Mouse (Mus musculus) kidney, postnatal 0 days (tissue): Measurements from ENCODE around the gene Pbrm1. TPM values are rescaled to one million over a fixed set of nuclear protein-coding genes. Genes with fewer than 3 reads are reported as not detected.

Experiments
- ATAC-seq: fragments of 200-750 bp; cut with Nextera tagmentation; replicated peaks from 2 replicates; pipeline ENCODE4 v1.8.0; 2017; ENCODE audit warnings: low read depth, moderate number of reproducible peaks, moderate TSS enrichment, moderate library complexity; ENCODE audit not compliant: low FRiP score
- DNase-seq: peaks from one replicate; pipeline ENCODE4 v3.0.0-alpha.2; 2016; ENCODE audit warnings: low spot score
- H3K27ac ChIP-seq: fragments of 300-500 bp; sonication (generic); 2 replicates; pipeline ENCODE4 v1.5.1; 2014; ENCODE audit warnings: mild to moderate bottlenecking
- H3K27me3 ChIP-seq: fragments of 300-500 bp; sonication (generic); 2 replicates; pipeline ENCODE4 v1.6.1; 2014; ENCODE audit warnings: low read length, mixed read lengths; ENCODE audit not compliant: insufficient read depth
- H3K36me3 ChIP-seq: fragments of 300-500 bp; sonication (generic); 2 replicates; pipeline ENCODE4 v1.6.1; 2014; ENCODE audit warnings: low read length, mixed read lengths; ENCODE audit not compliant: insufficient read depth
- H3K4me1 ChIP-seq: fragments of 300-500 bp; sonication (generic); replicated peaks from 2 replicates; pipeline ENCODE4 v1.6.1; 2014; ENCODE audit warnings: antibody characterized with exemption, low read length, mixed read lengths; ENCODE audit not compliant: insufficient read depth
- H3K4me2 ChIP-seq: fragments of 300-500 bp; sonication (generic); 2 replicates; pipeline ENCODE4 v1.6.1; 2014; ENCODE audit warnings: mild to moderate bottlenecking, low read length, moderate library complexity, mixed read lengths
- H3K4me3 ChIP-seq: fragments of 300-500 bp; sonication (generic); replicated peaks from 2 replicates; pipeline ENCODE4 v1.5.1; 2014; ENCODE audit warnings: low read depth, low read length
- H3K9ac ChIP-seq: fragments of 300-500 bp; sonication (generic); 2 replicates; pipeline ENCODE4 v1.6.1; 2014; ENCODE audit warnings: low read depth, low read length
- H3K9me3 ChIP-seq: fragments of 300-500 bp; sonication (generic); replicated peaks from 2 replicates; pipeline ENCODE4 v1.6.1; 2016; ENCODE audit warnings: low read length, inconsistent platforms, mixed read lengths
- CTCF ChIP-seq: IDR thresholded peaks from 2 replicates; pipeline ENCODE4 v1.5.1; 2016; ENCODE audit warnings: antibody characterized with exemption, low read depth, mild to moderate bottlenecking, moderate library complexity
- WGBS: fragments of 180-500 bp; shearing (Covaris S2); extraction: QIAGEN DNeasy Blood & Tissue Kit; methylation state at CpG from one replicate; pipeline ENCODE4 v1.1.7; 2014; 5-methylcytosine and 5-hydroxymethylcytosine counted together
- polyA plus RNA-seq: library from polyadenylated mRNA; unstranded; fragments of >200 nt; fragmentation: Nextera tagmentation; extraction: Ambion mirVana; gene quantifications from 2 replicates; pipeline ENCODE4 v1.2.1, GENCODE M21; 2015

The Pbrm1 gene
- polyA plus RNA-seq, 1 experiment from 2014 or later: 67.3 TPM

DNA sequence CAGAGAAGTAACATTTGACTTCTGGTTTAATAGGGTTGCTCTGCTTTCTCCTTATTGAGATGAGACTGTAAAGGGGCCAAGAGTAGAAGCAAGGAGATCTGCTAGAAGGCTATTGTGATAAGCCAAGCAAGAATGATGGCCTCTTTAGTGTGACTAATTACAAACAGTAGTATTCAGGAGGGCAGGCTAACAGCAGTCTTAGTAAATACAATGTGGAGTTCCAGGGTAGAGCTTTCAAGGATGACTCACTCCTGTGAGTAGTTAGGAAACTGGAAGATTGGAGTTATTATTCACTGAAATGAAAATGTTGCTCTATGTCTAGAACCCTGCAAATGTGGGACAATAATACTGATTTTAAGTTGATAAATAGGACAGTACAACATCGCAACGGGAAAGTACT lies 69.6 kb downstream of the Pbrm1 start:
- no peak overlapping the region for H3K4me3 ChIP-seq
- H3K9me3 ChIP-seq: no peaks in the 10 kb centered on the region
- no peak overlapping the region for H3K9ac ChIP-seq
- no peaks in the 10 kb centered on the region for H3K4me1 ChIP-seq
- ATAC-seq (no peak), DNase-seq (no peak)
- WGBS: 96% methylated on average over 2 of the region's 2 CpGs
- peaks cover 49% of the 10 kb centered on the region for H3K36me3 ChIP-seq
- no peak overlapping the region for H3K4me2 ChIP-seq
- TF ChIP-seq CTCF: no peak
- H3K27me3 ChIP-seq: no peaks in the 10 kb centered on the region
- no peak overlapping the region for H3K27ac ChIP-seq

DNA sequence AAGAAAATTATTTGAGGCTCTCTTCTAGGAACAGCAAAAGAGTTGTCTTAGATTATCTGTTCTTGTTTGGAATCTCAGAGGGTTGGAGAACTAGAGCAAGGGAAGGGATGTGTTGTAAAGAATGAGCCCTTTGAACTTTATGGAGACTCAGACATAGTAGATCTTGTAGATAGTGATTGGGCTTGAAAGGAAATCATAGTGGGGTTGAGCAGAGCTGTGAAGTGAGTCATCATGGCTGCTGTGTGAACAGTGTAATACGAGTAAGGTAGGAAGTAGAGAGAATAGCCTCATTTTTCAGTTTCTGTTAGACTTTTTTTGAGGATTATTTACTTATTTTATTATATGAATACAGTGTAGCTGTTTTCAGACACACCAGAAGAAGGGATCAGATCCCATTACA lies 71.0 kb downstream of the Pbrm1 start:
- DNase-seq (no peak), ATAC-seq (no peak)
- H3K4me2 ChIP-seq: no peak overlapping the region
- H3K9me3 ChIP-seq: no peaks in the 10 kb centered on the region
- whole genome bisulfite sequencing: 79% methylated on average over 1 of the region's 1 CpGs
- no peaks in the 10 kb centered on the region for H3K27me3 ChIP-seq
- no peak overlapping the region for H3K9ac ChIP-seq
- H3K27ac ChIP-seq: no peak overlapping the region
- H3K4me3 ChIP-seq: no peak overlapping the region
- peaks cover 47% of the 10 kb centered on the region for H3K36me3 ChIP-seq
- no peak for TF ChIP-seq CTCF
- H3K4me1 ChIP-seq: no peaks in the 10 kb centered on the region

- H3K9me3 ChIP-seq: no peaks in the 10 kb centered on the region
- H3K9ac ChIP-seq: no peak overlapping the region
- no peak overlapping the region for H3K27ac ChIP-seq
- ATAC-seq (no peak), DNase-seq (no peak)
- no peak overlapping the region for H3K4me3 ChIP-seq
- H3K27me3 ChIP-seq: no peaks in the 10 kb centered on the region
- no peak for TF ChIP-seq CTCF
- peaks cover 41% of the 10 kb centered on the region for H3K36me3 ChIP-seq
- no peak overlapping the region for H3K4me2 ChIP-seq
- no peaks in the 10 kb centered on the region for H3K4me1 ChIP-seq
- 85% methylated on average over 2 of the region's 2 CpGs for WGBS
These were observed 86.2 kb downstream of the Pbrm1 start for GRCm38 (mm10) chr14:31105156-31105555.

DNA sequence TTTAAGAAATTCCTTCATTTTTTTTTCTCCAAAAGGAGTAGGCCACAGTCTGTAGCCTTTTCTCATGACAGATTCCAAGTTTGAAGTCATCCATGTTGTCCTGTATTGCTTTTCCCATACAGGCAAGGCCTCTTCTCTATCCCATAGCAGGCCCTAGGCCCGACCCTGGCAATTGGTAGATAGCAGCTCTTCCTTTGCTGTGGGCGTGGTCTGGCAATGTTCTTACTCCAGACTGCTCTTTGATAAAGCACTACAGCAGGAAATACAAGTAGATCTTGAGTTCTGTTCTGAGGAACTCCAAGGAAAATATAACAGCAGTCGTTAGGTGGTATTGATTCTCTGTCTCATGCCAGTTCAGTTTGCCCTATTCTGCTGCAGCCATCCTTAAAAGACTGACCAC lies 91.7 kb downstream of the Pbrm1 start:
- DNase-seq (no peak), ATAC-seq (no peak)
- no peaks in the 10 kb centered on the region for H3K4me1 ChIP-seq
- H3K27ac ChIP-seq: no peak overlapping the region
- no peaks in the 10 kb centered on the region for H3K9me3 ChIP-seq
- 84% methylated on average over 3 of the region's 3 CpGs for WGBS
- H3K9ac ChIP-seq: no peak overlapping the region
- H3K4me3 ChIP-seq: no peak overlapping the region
- no peaks in the 10 kb centered on the region for H3K27me3 ChIP-seq
- peaks cover 46% of the 10 kb centered on the region for H3K36me3 ChIP-seq
- no peak for TF ChIP-seq CTCF
- no peak overlapping the region for H3K4me2 ChIP-seq

DNA sequence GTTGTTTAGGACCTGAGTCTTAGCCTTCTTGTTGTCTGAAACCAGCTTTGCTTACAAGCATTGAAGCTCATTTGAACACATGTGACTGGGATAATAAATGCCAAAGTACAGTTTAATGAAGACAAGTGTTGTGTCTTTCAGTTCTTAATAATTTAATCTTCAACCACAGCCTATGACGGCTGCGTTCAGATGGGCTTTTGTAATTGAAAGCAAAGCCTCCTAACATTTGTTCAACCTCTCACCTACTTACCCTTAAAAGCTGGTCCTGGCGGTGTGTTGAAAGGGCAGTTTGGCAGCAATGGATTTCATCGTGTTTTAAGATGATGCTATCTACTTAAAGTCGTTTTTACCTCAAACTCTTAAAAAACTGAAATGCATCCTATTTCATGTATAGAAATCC lies 93.2 kb downstream of the Pbrm1 start:
- H3K4me1 ChIP-seq: no peaks in the 10 kb centered on the region
- TF ChIP-seq CTCF: no peak
- ATAC-seq (no peak), DNase-seq (no peak)
- H3K36me3 ChIP-seq: peaks cover 54% of the 10 kb centered on the region
- no peak overlapping the region for H3K9ac ChIP-seq
- no peak overlapping the region for H3K27ac ChIP-seq
- no peak overlapping the region for H3K4me3 ChIP-seq
- no peaks in the 10 kb centered on the region for H3K9me3 ChIP-seq
- no peak overlapping the region for H3K4me2 ChIP-seq
- 71% methylated on average over 5 of the region's 5 CpGs for WGBS
- H3K27me3 ChIP-seq: no peaks in the 10 kb centered on the region

DNA sequence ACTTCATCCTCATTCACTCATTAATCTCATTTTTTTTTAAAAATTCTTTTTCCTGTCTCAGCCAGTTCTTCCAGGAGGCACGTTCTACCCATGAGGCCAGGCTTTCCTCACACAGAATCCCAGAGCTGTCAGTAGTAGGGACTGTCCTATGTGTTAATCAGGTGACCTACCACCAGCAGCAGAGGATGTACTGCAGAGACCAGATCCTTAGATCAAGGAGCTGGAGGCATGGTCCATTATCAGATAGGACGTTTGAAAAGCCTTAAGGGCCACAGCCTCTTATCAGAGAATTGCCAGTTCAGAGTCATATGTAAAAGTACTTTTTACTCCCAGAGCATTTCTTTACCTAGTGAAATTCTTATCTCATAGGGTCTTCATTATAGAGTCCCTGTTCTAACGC lies 95.1 kb downstream of the Pbrm1 start:
- H3K27ac ChIP-seq: no peak overlapping the region
- no peak for DNase-seq

GRCm38 (mm10) chr14:31115522-31115921 lies 96.6 kb downstream of the Pbrm1 start:
- no peak overlapping the region for H3K27ac ChIP-seq

More for the DNA sequence above, 95.1 kb downstream of the Pbrm1 start:
- Histone ChIP-seq H3K36me3 (peaks cover 54% of the 10 kb centered on the region), H3K4me1 (no peaks in the 10 kb centered on the region), H3K4me3 (no peak overlapping the region), H3K4me2 (no peak overlapping the region), H3K9ac (no peak overlapping the region), H3K9me3 (no peaks in the 10 kb centered on the region), H3K27me3 (no peaks in the 10 kb centered on the region)
- WGBS: 80% methylated on average over 3 of the region's 3 CpGs
- ATAC-seq: no peak
- no peak for TF ChIP-seq CTCF

More at GRCm38 (mm10) chr14:31115522-31115921, 96.6 kb downstream of the Pbrm1 start:
- H3K27me3 ChIP-seq: no peaks in the 10 kb centered on the region
- no peaks in the 10 kb centered on the region for H3K9me3 ChIP-seq
- H3K4me1 ChIP-seq: no peaks in the 10 kb centered on the region
- DNase-seq (no peak), ATAC-seq (no peak)
- H3K4me3 ChIP-seq: no peak overlapping the region
- no peak for TF ChIP-seq CTCF
- WGBS: 53% methylated on average over 2 of the region's 2 CpGs
- H3K4me2 ChIP-seq: no peak overlapping the region
- no peak overlapping the region for H3K9ac ChIP-seq
- H3K36me3 ChIP-seq: peaks cover 51% of the 10 kb centered on the region
